Mouse (Mus musculus) brain, embryonic 14.5 days (tissue): ENCODE data around the gene Pcnx4.

ENCODE experiments used
- CTCF ChIP-seq: fragments of 200-500 bp; IDR thresholded peaks from 2 replicates; pipeline ENCODE4 v1.5.1; 2012; ENCODE audit warnings: inconsistent platforms, mild to moderate bottlenecking, moderate library complexity, borderline replicate concordance; ENCODE audit not compliant: insufficient read depth, insufficient read length; ENCODE audit errors: extremely low read depth
- POLR2A ChIP-seq: fragments of 200-500 bp; IDR thresholded peaks from 2 replicates; pipeline ENCODE4 v1.6.1; 2012; ENCODE audit warnings: mild to moderate bottlenecking, inconsistent platforms, borderline replicate concordance; ENCODE audit not compliant: poor library complexity, insufficient read depth, insufficient read length, severe bottlenecking; ENCODE audit errors: extremely low read depth

- no peak for TF ChIP-seq CTCF
- TF ChIP-seq POLR2A, result no peak
Observed at GRCm38 (mm10) chr12:72489995-72490394, 46.2 kb upstream of the Pcnx4 start.
